Mouse (Mus musculus) G1E-ER4 (cell line): ENCODE results near the gene Zfp94. TPM values are rescaled to one million over a fixed set of nuclear protein-coding genes. Genes with fewer than 3 reads are reported as not detected.

Experiments
- GATA1 ChIP-seq: IDR thresholded peaks from one replicate; pipeline ENCODE4 v1.8.0; 2012; ENCODE audit warnings: low read length, inconsistent platforms
- polyA plus RNA-seq: library from polyadenylated mRNA; stranded (reverse); fragments of >175 nt; gene quantifications from 2 replicates; pipeline ENCODE4 v1.2.3, GENCODE M21; 2012

The Zfp94 gene
- polyA plus RNA-seq, 1 experiment: 5.9 TPM

- no peak for TF ChIP-seq GATA1
Measured at GRCm38 (mm10) chr7:24268176-24269155, 48.0 kb downstream of the Zfp94 start.

GRCm38 (mm10) chr7:24260000-24260312 lies 56.5 kb downstream of the Zfp94 start:
- TF ChIP-seq GATA1: no peak

- no peak for TF ChIP-seq GATA1
Measured at GRCm38 (mm10) chr7:24259306-24259999, 57.0 kb downstream of the Zfp94 start.

GRCm38 (mm10) chr7:24254633-24255474 lies 61.6 kb downstream of the Zfp94 start, which contains the start of gene Zfp108:
Gene Zfp108 (plus strand): TSS chr7:24254794.
- no peak for TF ChIP-seq GATA1

GRCm38 (mm10) chr7:24253779-24254615 lies 62.5 kb downstream of the Zfp94 start:
- no peak for TF ChIP-seq GATA1

Other genes with a start within 250 kb of the Zfp94 start
- 12.0 and 14.5 TPM in 2 replicates for gene Zfp180, start 234.7 kb downstream of the Zfp94 start, polyA plus RNA-seq
- 0.05 TPM in 2 replicates for gene Zfp112, start 204.4 kb downstream of the Zfp94 start, polyA plus RNA-seq
- gene Zfp235, start 182.5 kb downstream of the Zfp94 start, polyA plus RNA-seq: 3.2 and 3.6 TPM in 2 replicates
- not detected in 2 replicates for gene Zfp114, start 141.6 kb downstream of the Zfp94 start, polyA plus RNA-seq
- 0.37 and 0.95 TPM in 2 replicates for gene Zfp111, start 105.2 kb downstream of the Zfp94 start, polyA plus RNA-seq
- 0.31 and 0.56 TPM in 2 replicates for gene Zfp109, start 79.1 kb downstream of the Zfp94 start, polyA plus RNA-seq
- gene Zfp108, start 61.9 kb downstream of the Zfp94 start, polyA plus RNA-seq: 0.08 and 0.09 TPM in 2 replicates
- 2.0 and 2.2 TPM in 2 replicates for gene Zfp93, start 46.2 kb downstream of the Zfp94 start, polyA plus RNA-seq
- 7.2 and 9.2 TPM in 2 replicates for gene Zfp61, start 15.4 kb downstream of the Zfp94 start, polyA plus RNA-seq
- not detected in 2 replicates for gene Tescl, start 17.3 kb upstream of the Zfp94 start, polyA plus RNA-seq
- not detected in 2 replicates for gene Lypd5, start 32.5 kb upstream of the Zfp94 start, polyA plus RNA-seq
- 72.1 and 73.9 TPM in 2 replicates for gene Kcnn4, start 53.6 kb upstream of the Zfp94 start, polyA plus RNA-seq
- 68.9 and 82.0 TPM in 2 replicates for gene Smg9, start 83.0 kb upstream of the Zfp94 start, polyA plus RNA-seq
- 0.06 and 0.15 TPM in 2 replicates for gene Irgc1, start 135.6 kb upstream of the Zfp94 start, polyA plus RNA-seq
- gene Plaur, start 145.8 kb upstream of the Zfp94 start, polyA plus RNA-seq: not detected in 2 replicates
- 0.05 and 0.08 TPM in 2 replicates for gene Cadm4, start 165.4 kb upstream of the Zfp94 start, polyA plus RNA-seq
- 96.8 and 126 TPM in 2 replicates for gene Zfp428, start 190.3 kb upstream of the Zfp94 start, polyA plus RNA-seq
- not detected in 2 replicates for gene AC161166.1, start 195.8 kb upstream of the Zfp94 start, polyA plus RNA-seq
- gene Irgq, start 214.0 kb upstream of the Zfp94 start, polyA plus RNA-seq: 9.6 and 12.1 TPM in 2 replicates
- gene Pinlyp, start 229.5 kb upstream of the Zfp94 start, polyA plus RNA-seq: not detected in 2 replicates
- 330 and 397 TPM in 2 replicates for gene Xrcc1, start 229.6 kb upstream of the Zfp94 start, polyA plus RNA-seq